Mouse (Mus musculus) kidney, embryonic 14.5 days (tissue): ENCODE data around the gene Phxr2. TPM values are rescaled to one million over a fixed set of nuclear protein-coding genes. Genes with fewer than 3 reads are reported as not detected.
A peak's percentile ranks its signal among the peaks of the same experiment; 100 is the strongest.

Experiments
- ATAC-seq: fragments of 200-750 bp; cut with Nextera tagmentation; 2 replicates; pipeline ENCODE4 v1.8.0; 2017; ENCODE audit warnings: moderate number of reproducible peaks, mild to moderate bottlenecking, moderate TSS enrichment, moderate library complexity; ENCODE audit not compliant: low FRiP score, low TSS enrichment
- H3K27ac ChIP-seq: fragments of 300-500 bp; sonication (generic); 2 replicates; pipeline ENCODE4 v1.5.1; 2014; ENCODE audit warnings: low read depth, mild to moderate bottlenecking, low read length, moderate library complexity, mixed read lengths
- H3K27me3 ChIP-seq: fragments of 300-500 bp; sonication (generic); 2 replicates; pipeline ENCODE4 v1.6.1; 2014; ENCODE audit warnings: mild to moderate bottlenecking, low read length; ENCODE audit not compliant: control insufficient read depth, insufficient read depth
- H3K36me3 ChIP-seq: fragments of 300-500 bp; sonication (generic); 2 replicates; pipeline ENCODE4 v1.6.1; 2014; ENCODE audit warnings: low read length, mixed read lengths; ENCODE audit not compliant: control insufficient read depth, insufficient read depth
- H3K4me1 ChIP-seq: fragments of 300-500 bp; sonication (generic); 2 replicates; pipeline ENCODE4 v1.6.1; 2014; ENCODE audit warnings: low read length, mixed read lengths; ENCODE audit not compliant: control insufficient read depth, insufficient read depth
- H3K4me2 ChIP-seq: fragments of 300-500 bp; sonication (generic); replicated peaks from 2 replicates; pipeline ENCODE4 v1.6.1; 2014; ENCODE audit warnings: low read depth, mild to moderate bottlenecking, low read length
- H3K4me3 ChIP-seq: fragments of 300-500 bp; sonication (generic); 2 replicates; pipeline ENCODE4 v1.5.1; 2014; ENCODE audit warnings: mild to moderate bottlenecking, low read length
- H3K9ac ChIP-seq: fragments of 300-500 bp; sonication (generic); 2 replicates; pipeline ENCODE4 v1.6.1; 2014; ENCODE audit warnings: low read depth, mild to moderate bottlenecking, low read length, moderate library complexity
- H3K9me3 ChIP-seq: fragments of 300-500 bp; sonication (generic); 2 replicates; pipeline ENCODE4 v1.6.1; 2016; ENCODE audit warnings: low read length; ENCODE audit not compliant: control insufficient read depth
- WGBS: fragments of 180-500 bp; shearing (Covaris S2); extraction: QIAGEN DNeasy Blood & Tissue Kit; methylation state at CpG from one replicate; pipeline ENCODE4 v1.1.7; 2014; 5-methylcytosine and 5-hydroxymethylcytosine counted together
- polyA plus RNA-seq: library from polyadenylated mRNA; unstranded; fragments of >200 nt; fragmentation: Nextera tagmentation; extraction: Ambion mirVana; gene quantifications from 2 replicates; pipeline ENCODE4 v1.2.1, GENCODE M21; 2014

Gene Phxr2
- polyA plus RNA-seq, 1 experiment from 2014 or later, result not detected

- Histone ChIP-seq H3K9me3 (no peaks in the 10 kb centered on the region), H3K27ac (no peak overlapping the region), H3K36me3 (peaks cover 3% of the 10 kb centered on the region; the same call in 1 of the 2 replicates), H3K9ac (no peak overlapping the region), H3K4me3 (no peak overlapping the region), H3K4me2 (no peak overlapping the region), H3K27me3 (no peaks in the 10 kb centered on the region), H3K4me1 (no peaks in the 10 kb centered on the region)
- no peak for ATAC-seq
- 84% methylated on average over 14 of the region's 14 CpGs for WGBS
These were observed 829 bp upstream of the Phxr2 start for GRCm38 (mm10) chr10:99126954-99127353.

DNA sequence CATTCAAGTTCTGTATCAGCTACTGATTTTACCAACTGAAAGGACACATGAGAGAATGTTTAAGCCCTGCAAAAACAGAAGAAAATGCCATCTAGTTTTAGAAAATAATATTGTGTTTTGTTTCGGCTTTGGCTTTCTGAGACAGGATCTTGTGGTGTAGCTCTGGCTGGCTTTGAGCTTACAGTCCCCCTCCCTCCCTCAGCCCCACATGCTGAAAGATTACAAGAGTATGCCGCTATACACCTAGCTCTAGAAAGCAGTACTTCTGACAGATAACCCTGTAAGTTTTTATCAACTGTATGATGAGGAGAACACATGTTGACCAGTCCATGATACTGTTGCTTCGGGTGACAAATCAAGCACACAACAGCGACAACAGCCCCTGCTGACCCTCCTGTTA, 6.7 kb downstream of the Phxr2 start:
- ATAC-seq, result no peak
- Histone ChIP-seq H3K4me2 (no peak overlapping the region), H3K9ac (no peak overlapping the region), H3K4me1 (peaks cover 19% of the 10 kb centered on the region), H3K9me3 (no peaks in the 10 kb centered on the region), H3K36me3 (no peaks in the 10 kb centered on the region), H3K27ac (no peak overlapping the region), H3K4me3 (no peak overlapping the region), H3K27me3 (no peaks in the 10 kb centered on the region)
- WGBS, result 88% methylated on average over 4 of the region's 4 CpGs

DNA sequence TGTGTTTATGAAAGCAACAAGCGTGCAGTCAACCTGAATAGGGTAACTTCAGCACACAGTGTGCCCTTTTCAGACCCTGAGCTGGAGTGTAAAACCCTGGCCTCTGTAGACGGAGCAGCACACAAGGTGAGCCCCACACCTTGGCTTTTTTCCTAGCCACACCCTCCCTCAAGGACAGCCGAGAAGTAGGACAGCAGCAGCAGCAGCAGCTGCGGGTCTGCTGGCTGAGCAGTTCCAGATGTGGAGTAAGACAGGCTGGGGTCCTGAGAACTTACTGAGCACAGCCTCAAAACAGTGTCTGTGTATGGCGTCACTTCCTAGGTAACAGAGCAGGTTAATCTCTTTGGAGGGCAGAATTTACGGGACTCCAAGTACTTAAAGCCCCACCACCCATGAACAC, 7.4 kb downstream of the Phxr2 start:
- H3K27ac ChIP-seq, result no peak overlapping the region
- H3K4me2 ChIP-seq, result no peak overlapping the region
- H3K4me3 ChIP-seq, result no peak overlapping the region
- H3K36me3 ChIP-seq, result no peaks in the 10 kb centered on the region
- H3K9ac ChIP-seq, result no peak overlapping the region
- peaks cover 19% of the 10 kb centered on the region for H3K4me1 ChIP-seq
- 56% methylated on average over 6 of the region's 6 CpGs for WGBS
- no peaks in the 10 kb centered on the region for H3K9me3 ChIP-seq
- no peaks in the 10 kb centered on the region for H3K27me3 ChIP-seq
- ATAC-seq, result no peak

DNA sequence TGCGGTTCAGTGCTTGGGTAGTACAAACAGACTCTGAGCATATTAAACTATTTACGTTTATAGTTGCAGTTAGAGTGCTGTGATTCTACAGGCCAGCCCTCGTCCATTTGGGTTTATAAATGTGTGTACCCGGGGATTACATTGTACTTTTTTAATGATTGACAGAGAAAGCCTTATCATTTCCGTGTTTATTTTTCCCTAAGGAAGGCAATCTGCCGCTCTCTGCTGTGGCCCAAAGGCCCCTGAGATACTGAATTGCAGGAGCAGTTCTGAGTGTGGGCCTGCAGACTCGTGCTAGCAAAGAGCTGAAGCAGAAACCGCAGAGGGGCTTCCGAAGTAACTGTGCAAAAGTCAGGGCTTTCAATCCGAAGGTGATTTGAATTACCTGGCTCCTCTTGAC, 8.2 kb downstream of the Phxr2 start:
- Histone ChIP-seq H3K4me1 (peaks cover 19% of the 10 kb centered on the region), H3K27me3 (no peaks in the 10 kb centered on the region), H3K9ac (no peak overlapping the region), H3K36me3 (no peaks in the 10 kb centered on the region), H3K27ac (no peak overlapping the region), H3K9me3 (no peaks in the 10 kb centered on the region), H3K4me3 (no peak overlapping the region), H3K4me2 (no peak overlapping the region)
- no peak for ATAC-seq
- WGBS, result 55% methylated on average over 10 of the region's 10 CpGs

DNA sequence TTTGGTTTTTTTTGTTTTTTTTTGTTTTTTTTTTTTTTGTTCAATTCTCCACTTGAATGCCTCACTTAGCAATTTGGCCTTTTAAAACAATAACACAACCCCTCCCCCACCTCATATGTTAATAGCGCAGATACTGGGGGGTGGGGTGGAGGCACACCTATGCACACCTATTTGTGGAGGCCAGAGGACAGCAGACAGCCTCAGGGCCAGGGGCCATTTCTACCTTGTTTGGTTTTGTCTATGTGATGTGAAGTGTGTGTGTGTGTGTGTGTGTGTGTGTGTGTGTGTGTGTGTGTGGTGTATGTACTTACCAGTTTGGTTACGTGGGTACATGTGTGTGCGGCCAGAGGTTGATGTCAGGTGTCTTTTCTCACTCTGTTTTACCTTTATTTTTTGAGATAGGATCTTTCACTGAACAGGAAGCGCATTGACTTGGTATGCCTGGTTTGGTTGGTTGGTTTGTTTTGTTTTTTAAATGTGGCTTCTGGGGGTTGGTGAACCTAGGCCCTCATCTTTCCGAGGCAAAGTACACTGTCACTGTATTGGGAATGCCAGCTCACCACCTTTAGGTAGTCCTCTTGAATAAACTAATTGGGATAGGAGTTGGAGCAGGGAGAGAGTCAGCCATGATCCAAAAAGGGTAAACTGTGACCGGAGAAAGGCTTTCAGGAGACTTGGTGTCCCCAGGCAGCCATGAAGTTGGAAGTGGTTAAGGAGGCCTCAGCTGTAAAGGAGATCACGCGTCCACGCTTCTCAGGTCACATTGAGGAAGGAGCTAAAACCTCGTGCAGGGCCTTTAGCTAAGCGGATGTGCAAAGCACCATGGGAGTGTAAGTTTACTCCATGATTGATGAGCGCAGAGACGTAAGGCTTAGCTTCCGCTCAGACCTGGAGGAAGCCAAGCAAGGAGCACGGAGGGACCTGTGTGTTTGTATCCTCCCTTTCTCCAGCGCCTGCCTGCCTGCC, 9.2 kb downstream of the Phxr2 start:
- H3K27me3 ChIP-seq, result no peaks in the 10 kb centered on the region

GRCm38 (mm10) chr10:99116237-99116632, 9.9 kb downstream of the Phxr2 start:
- Histone ChIP-seq H3K36me3 (no peaks in the 10 kb centered on the region; the same call in 1 of the 2 replicates), H3K9me3 (no peaks in the 10 kb centered on the region), H3K27me3 (no peaks in the 10 kb centered on the region), H3K4me3 (no peak overlapping the region), H3K27ac (no peak overlapping the region), H3K4me2 (peak overlapping the region; percentile 30), H3K9ac (no peak overlapping the region), H3K4me1 (peaks cover 21% of the 10 kb centered on the region)
- ATAC-seq, result 0 out of 2 replicates have a peak, but pooled peaks have one; percentile 5
- 31% methylated on average over 8 of the region's 8 CpGs for WGBS

More for the DNA sequence above, 9.2 kb downstream of the Phxr2 start:
- no peaks in the 10 kb centered on the region for H3K9me3 ChIP-seq
- peaks cover 19% of the 10 kb centered on the region for H3K4me1 ChIP-seq
- H3K4me2 ChIP-seq, result no peak overlapping the region
- H3K27ac ChIP-seq, result no peak overlapping the region
- WGBS, result 60% methylated on average over 16 of the region's 16 CpGs
- ATAC-seq, result no peak
- no peak overlapping the region for H3K4me3 ChIP-seq
- no peaks in the 10 kb centered on the region for H3K36me3 ChIP-seq
- H3K9ac ChIP-seq, result no peak overlapping the region

GRCm38 (mm10) chr10:99115471-99116236, 10.5 kb downstream of the Phxr2 start:
- Histone ChIP-seq H3K27ac (0 out of 2 replicates have a peak overlapping the region, but pooled peaks have one; percentile 17), H3K4me3 (no peak overlapping the region), H3K9me3 (no peaks in the 10 kb centered on the region; the same call in 1 of the 2 replicates), H3K36me3 (peaks cover 5% of the 10 kb centered on the region; the same call in 1 of the 2 replicates), H3K9ac (no peak overlapping the region), H3K4me2 (peak overlapping the region; percentile 30), H3K4me1 (peaks cover 25% of the 10 kb centered on the region), H3K27me3 (no peaks in the 10 kb centered on the region)
- ATAC-seq, result peak; percentile 37; the same call in 1 of the 2 replicates
- 12% methylated on average over 18 of the region's 18 CpGs for WGBS

DNA sequence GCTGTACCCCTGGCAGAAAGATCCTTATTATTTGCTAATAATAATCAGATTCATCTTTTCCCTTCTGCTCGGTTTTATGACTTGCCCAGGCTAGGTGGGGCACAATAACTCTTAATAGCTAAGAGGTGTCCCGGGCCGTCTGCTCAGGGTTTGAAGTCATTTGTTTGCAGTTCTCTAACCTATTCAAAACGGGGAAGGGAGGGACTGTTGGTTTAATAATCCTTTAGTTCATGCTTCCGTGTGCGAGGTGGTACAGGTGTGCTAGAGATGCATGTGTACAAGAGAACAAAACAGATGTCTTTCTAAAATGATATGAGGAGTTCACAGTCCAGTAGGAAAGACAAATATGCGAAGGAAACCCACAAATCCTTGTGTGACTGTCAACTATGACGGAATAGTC, 11.8 kb downstream of the Phxr2 start:
- H3K27ac ChIP-seq, result no peak overlapping the region
- WGBS, result 73% methylated on average over 8 of the region's 8 CpGs
- ATAC-seq, result no peak
- H3K4me3 ChIP-seq, result no peak overlapping the region
- no peaks in the 10 kb centered on the region for H3K27me3 ChIP-seq
- H3K4me1 ChIP-seq, result peaks cover 25% of the 10 kb centered on the region
- H3K9me3 ChIP-seq, result peaks cover 7% of the 10 kb centered on the region
- peaks cover 15% of the 10 kb centered on the region for H3K36me3 ChIP-seq
- H3K9ac ChIP-seq, result no peak overlapping the region
- H3K4me2 ChIP-seq, result no peak overlapping the region
